Mouse (Mus musculus): ENCODE data around the gene Zfp423. TPM values are rescaled to one million over a fixed set of nuclear protein-coding genes. Genes with fewer than 3 reads are reported as not detected.
A peak's percentile ranks its signal among the peaks of the same experiment; 100 is the strongest.

Zfp423 gene
- total RNA-seq, 2 experiments from 2014 or later, result 28.3 to 34.8 TPM

GRCm38 (mm10) chr8:87765276-87765675, 194.1 kb downstream of the Zfp423 start:
- no peak for DNase-seq
- intact Hi-C loops (cut with DNase I), result no loop called here

GRCm38 (mm10) chr8:87758750-87759149, 200.6 kb downstream of the Zfp423 start:
- intact Hi-C loops (cut with DNase I), result no loop called here

DNA sequence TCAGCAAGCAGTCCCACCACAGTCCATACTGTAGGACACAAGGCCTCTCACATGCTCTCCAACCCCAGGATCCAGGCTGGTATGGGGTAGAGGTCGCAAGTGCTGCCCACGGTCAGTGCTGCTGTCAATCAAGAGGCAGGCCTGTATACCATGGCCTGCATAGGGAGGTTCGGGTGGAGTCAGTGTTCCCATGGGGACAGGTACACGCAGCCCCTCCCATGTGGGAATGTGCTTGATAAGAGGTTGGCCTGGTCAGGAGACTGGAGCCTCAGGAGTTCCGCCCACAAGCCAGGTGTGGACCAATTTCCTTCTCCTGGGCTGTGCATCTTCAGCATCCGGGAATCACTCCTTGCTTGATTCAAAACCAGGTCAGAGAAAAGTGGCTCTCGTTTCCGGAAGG, 204.5 kb downstream of the Zfp423 start:
- intact Hi-C loops (cut with DNase I), result no loop called here
- DNase-seq, result no peak

More at GRCm38 (mm10) chr8:87758750-87759149, 200.6 kb downstream of the Zfp423 start:
- peak; percentile 54 for DNase-seq

DNA sequence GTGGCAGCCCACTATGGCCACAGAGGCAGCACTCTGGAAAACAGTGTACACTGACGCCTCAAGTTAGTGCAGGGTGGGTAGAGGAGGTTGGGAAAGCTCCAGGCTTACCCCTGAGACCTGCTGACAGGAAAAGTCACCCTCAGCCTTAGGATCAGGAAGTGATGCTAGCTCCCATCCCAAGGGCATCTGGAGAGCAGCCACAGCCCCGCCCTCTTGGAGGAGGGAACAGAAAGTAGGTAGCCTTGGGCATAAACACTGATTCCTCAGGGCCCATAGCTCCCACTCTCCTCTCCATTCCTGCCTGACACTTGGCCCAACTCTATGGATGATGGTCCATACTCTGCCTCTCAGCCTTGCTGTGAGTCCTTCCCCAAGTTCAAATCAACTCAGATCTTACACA, 205.8 kb downstream of the Zfp423 start:
- intact Hi-C loops (cut with DNase I), result no loop called here
- no peak for DNase-seq

- intact Hi-C loops (cut with DNase I), result no loop called here
- DNase-seq, result no peak
These were observed 206.2 kb downstream of the Zfp423 start for GRCm38 (mm10) chr8:87753148-87753547.

GRCm38 (mm10) chr8:87752710-87753109, 206.7 kb downstream of the Zfp423 start:
- no peak for DNase-seq
- intact Hi-C loops (cut with DNase I), result no loop called here

GRCm38 (mm10) chr8:87747582-87747981, 211.8 kb downstream of the Zfp423 start:
- intact Hi-C loops (cut with DNase I), result no loop called here
- DNase-seq, result peak; percentile 68

- intact Hi-C loops (cut with DNase I), result no loop called here
- no peak for DNase-seq
These were observed 212.3 kb downstream of the Zfp423 start for GRCm38 (mm10) chr8:87747142-87747541.

- intact Hi-C loops (cut with DNase I), result no loop called here
- DNase-seq, result peak; percentile 77
These were observed 213.3 kb downstream of the Zfp423 start for GRCm38 (mm10) chr8:87746072-87746471.

DNA sequence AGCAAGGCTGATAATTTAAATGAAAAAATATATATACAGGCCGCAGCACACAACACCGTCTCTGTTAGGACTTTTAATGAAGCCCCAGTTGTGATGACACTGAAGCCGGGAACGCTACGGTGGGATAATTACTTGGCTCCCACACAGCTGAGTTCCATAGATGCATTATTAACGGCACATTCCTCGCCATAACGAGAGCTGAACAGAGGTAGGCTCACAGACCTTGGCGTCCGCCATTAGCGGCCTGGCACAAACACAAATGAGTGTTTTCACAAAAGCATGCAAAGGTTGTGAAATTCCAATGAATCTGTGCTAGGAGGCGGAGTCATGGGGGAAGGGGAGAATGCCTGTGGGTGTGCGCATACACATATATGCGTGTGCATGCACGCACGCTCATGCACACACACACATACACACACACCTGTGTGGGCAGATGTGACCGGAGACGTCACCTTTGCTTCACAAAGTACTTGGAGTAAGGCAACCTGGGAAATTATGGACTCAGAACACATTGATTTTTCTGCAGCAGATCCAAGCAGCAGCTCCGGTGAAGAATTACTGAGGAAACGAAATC, 214.2 kb downstream of the Zfp423 start:
- intact Hi-C loops (cut with DNase I), result no loop called here
- DNase-seq, result no peak

- intact Hi-C loops (cut with DNase I), result no loop called here
These were observed 214.8 kb downstream of the Zfp423 start for GRCm38 (mm10) chr8:87744556-87744955.

DNA sequence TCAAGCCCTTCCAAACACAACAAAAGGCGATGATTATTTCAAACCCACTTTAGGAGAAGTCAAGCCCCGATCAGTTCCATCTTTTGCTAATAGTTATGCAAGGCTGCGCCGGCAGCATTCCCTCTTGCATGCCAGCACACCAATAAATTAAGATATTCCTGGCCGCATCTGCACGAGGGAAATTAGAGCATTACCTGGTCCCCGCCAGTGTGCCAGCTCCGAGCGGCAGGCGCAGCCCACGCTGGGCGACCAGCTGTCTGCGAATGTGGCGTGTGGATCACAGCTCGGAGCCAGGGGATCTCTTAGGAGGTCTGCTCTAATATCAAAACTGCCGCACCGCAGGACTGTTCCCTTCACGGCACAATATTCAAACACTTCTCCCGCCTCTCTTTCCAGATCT, 217.4 kb downstream of the Zfp423 start:
- intact Hi-C loops (cut with DNase I), result no loop called here

More at GRCm38 (mm10) chr8:87744556-87744955, 214.8 kb downstream of the Zfp423 start:
- no peak for DNase-seq

GRCm38 (mm10) chr8:87740946-87741530, 218.4 kb downstream of the Zfp423 start:
- intact Hi-C loops (cut with DNase I), result no loop called here
- DNase-seq, result no peak

More for the DNA sequence above, 217.4 kb downstream of the Zfp423 start:
- peak; percentile 70 for DNase-seq

DNA sequence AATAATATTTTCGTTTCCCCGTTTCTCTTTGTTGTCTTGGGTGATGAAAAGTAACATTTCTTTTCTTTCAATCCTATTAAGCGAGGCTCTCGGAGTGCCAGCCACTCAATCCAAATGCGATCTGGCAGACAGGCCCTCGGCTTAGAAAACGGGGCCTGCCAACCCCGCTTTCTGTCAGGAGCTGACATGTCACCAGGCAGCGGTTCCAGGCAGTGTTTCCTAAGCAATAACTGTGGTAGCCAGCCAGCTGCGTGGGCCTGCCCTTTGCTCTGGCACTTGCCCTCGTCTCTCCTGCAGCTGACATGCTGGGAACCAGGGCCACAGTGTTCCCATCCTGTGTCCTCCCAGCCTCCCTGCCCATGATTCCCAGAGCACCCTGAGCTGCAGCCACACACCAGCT, 221.5 kb downstream of the Zfp423 start:
- peak; percentile 67 for DNase-seq
- intact Hi-C loops (cut with DNase I), result no loop called here

- intact Hi-C loops (cut with DNase I), result no loop called here
- no peak for DNase-seq
These were observed 224.5 kb downstream of the Zfp423 start for GRCm38 (mm10) chr8:87734902-87735301.

DNA sequence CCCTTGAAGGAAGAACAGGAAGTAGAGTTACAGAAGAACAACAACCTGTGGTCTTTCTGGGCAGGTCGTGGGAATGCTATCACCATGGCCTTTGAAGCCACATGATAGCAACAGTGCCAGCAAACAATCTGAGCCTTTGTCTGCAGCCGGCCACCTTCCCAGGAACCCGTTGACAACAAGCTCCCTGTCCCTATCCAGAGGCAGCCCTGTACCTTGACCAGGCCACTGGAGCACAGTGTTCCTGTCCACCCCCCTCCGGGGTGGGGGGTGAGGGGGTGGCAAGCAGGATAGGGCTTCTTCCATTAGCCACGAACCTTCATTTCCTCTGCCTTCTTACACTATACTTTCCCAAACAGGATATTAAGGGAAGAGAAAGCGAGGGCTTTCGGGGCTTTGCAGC, 224.9 kb downstream of the Zfp423 start:
- intact Hi-C loops (cut with DNase I), result no loop called here
- no peak for DNase-seq

DNA sequence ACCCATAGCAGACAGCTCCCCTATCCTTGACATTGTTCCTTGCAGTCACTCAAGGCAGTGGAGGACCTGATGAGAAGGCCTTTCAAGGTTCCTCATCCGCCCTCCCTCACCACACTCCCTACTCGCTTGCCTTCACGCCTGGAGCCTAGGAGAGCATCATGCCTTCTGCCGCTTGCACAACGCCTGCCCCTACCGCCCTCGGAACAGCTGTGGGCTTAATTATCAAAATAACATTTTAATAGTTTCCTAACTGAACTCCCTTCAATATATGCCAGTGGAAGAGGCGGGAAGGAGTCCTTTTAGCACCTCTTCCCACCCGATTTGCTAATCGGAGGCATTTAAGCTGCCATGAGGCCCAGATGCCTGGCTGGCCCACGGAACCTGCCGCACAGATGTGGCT, 228.3 kb downstream of the Zfp423 start:
- no peak for DNase-seq
- intact Hi-C loops (cut with DNase I), result no loop called here

GRCm38 (mm10) chr8:87723015-87723414, 236.4 kb downstream of the Zfp423 start:
- intact Hi-C loops (cut with DNase I), result no loop called here

DNA sequence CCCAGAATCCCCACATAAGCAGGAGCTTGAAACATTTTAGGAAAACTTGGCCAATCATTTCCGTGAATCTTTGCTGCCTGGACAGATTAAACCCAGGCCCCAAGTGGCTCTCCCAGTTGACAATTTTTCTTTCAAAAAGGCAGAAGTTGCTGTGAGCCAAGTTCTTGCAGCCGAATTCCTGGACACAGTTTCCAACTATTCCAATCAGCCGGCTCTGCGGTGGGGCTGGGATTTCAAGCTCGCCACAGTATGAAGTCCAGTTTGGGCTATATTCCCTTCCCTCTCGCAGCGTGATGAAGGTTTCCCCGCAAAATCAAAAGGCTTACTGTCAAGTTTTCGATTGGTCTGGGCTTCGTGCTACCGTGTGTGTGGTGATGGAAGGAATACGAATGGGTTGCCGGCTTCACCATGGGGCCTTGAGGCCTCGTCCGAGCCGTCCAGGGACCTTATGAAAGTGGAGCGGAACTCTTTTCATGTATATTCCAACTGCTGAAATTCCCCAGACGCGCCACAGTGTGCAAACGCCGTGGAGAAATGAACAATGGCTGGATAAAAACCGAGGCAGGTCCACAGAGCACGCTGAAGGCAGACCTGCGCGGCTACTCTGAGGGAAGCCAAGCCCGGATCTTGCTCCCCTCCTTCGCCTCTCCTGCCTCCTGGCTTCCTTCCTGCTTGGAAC, 240.1 kb downstream of the Zfp423 start:
- intact Hi-C loops (cut with DNase I), result loop anchor here (5.0 to 10.0 kb wide), 2 partner anchors 238 to 296 kb away; partner anchors contain the start of gene Zfp423
- DNase-seq, result no peak

More at GRCm38 (mm10) chr8:87723015-87723414, 236.4 kb downstream of the Zfp423 start:
- DNase-seq, result no peak

DNA sequence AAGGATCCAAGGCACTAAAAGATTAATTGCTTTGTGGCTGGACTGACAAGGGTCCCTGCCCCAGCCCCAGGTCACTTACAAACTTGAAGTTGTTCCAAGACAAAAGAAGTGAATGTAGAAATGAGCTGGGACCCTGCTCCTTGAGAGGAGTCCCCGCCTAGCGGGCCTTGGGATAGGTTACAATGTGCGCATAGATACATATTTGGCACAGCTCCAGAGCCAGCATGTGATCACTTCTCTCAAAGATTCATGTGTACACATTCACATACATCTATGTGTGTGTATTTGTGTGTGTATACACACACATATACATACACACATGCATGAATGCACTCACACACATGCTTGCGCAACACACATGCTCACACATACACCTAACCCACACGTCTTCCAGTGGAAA, 241.9 kb downstream of the Zfp423 start:
- intact Hi-C loops (cut with DNase I), result loop anchor here (5.0 to 10.0 kb wide), 2 partner anchors 240 to 297 kb away; partner anchors contain the start of gene Zfp423
- no peak for DNase-seq

DNA sequence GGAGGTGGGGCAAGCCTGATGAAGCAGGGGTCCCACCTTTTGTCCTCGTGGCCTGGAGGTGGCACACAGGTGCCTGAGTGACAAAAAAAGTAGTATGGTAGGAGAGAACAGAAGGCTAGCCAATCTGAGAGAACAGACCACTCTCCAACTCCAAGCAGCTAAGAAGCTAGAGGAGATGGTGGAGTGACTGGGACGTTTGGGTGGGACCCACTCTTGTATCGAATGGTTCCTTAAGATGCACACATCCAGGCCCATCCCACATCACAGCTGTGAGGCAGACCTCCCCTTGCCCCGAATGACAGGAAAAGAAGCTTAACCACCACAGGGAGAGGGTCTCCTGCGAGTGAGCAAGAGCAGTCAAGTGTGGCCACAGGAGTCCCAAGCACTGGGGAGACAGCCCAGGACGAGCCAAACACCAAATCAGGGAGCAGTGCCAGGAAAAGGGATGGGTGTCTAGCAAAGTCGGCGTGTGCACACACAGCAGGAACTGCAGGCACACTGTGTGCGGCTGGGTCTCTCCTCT, 242.6 kb downstream of the Zfp423 start:
- intact Hi-C loops (cut with DNase I), result loop anchor here (5.0 to 10.0 kb wide), 2 partner anchors 241 to 298 kb away; partner anchors contain the start of gene Zfp423
- no peak for DNase-seq
